Mouse (Mus musculus) C2C12 (cell line): Measurements from ENCODE around the gene Fcgrt. TPM values are rescaled to one million over a fixed set of nuclear protein-coding genes. Genes with fewer than 3 reads are reported as not detected.

ENCODE experiments used
- H3K27me3 ChIP-seq: one replicate; pipeline ENCODE4 v1.6.1; 2011; ENCODE audit not compliant: control insufficient read depth, insufficient read depth, insufficient read length
- H3K36me3 ChIP-seq: one replicate; pipeline ENCODE4 v1.6.1; 2011; ENCODE audit not compliant: control insufficient read depth, insufficient read depth
- H3K4me3 ChIP-seq: one replicate; pipeline ENCODE4 v1.5.1; 2011; ENCODE audit warnings: mild to moderate bottlenecking, control low read depth; ENCODE audit not compliant: poor library complexity, insufficient read depth, severe bottlenecking
- H3K79me2 ChIP-seq: one replicate; pipeline ENCODE4 v1.6.1; 2011; ENCODE audit not compliant: control insufficient read depth, insufficient read depth
- H3K79me3 ChIP-seq: one replicate; pipeline ENCODE4 v1.6.1; 2011; ENCODE audit warnings: low read depth, control low read depth
- H3ac ChIP-seq: one replicate; pipeline ENCODE3; 2011; ENCODE audit warnings: low read depth; ENCODE audit not compliant: control insufficient read depth, insufficient read length
- CEBPB ChIP-seq: IDR thresholded peaks from one replicate; pipeline ENCODE4 v1.6.1; 2011; ENCODE audit warnings: low read depth, mild to moderate bottlenecking, control low read depth, moderate library complexity
- CTCF ChIP-seq: IDR thresholded peaks from one replicate; pipeline ENCODE4 v1.5.1; 2011; ENCODE audit not compliant: control insufficient read depth, insufficient read depth, insufficient read length
- FOSL1 ChIP-seq: IDR thresholded peaks from one replicate; pipeline ENCODE4 v1.8.0; 2011; ENCODE audit warnings: mild to moderate bottlenecking, low read length; ENCODE audit not compliant: poor library complexity, insufficient read depth, severe bottlenecking
- MAX ChIP-seq: IDR thresholded peaks from one replicate; pipeline ENCODE4 v1.6.1; 2011; ENCODE audit warnings: mild to moderate bottlenecking, control low read depth
- MYOD1 ChIP-seq: IDR thresholded peaks from one replicate; pipeline ENCODE4 v1.6.1; 2011; ENCODE audit warnings: low read depth; ENCODE audit not compliant: control insufficient read depth, insufficient read length
- MYOG ChIP-seq: IDR thresholded peaks from one replicate; pipeline ENCODE4 v1.6.1; 2011; ENCODE audit not compliant: control insufficient read depth, insufficient read length; ENCODE audit errors: extremely low read depth
- USF1 ChIP-seq: IDR thresholded peaks from one replicate; pipeline ENCODE4 v1.6.1; 2011; ENCODE audit warnings: low read depth, mild to moderate bottlenecking, control low read depth, moderate library complexity
- polyA plus RNA-seq: library from polyadenylated mRNA; unstranded; fragments of >200 nt; fragmentation: generic; extraction: Trizol; gene quantifications from one replicate; pipeline ENCODE4 v1.2.1, GENCODE M21; 2012; ENCODE audit warnings: missing spikeins

The Fcgrt gene
- polyA plus RNA-seq, 1 experiment = 30.7 TPM

GRCm38 (mm10) chr7:45139904-45140723 lies 36.5 kb upstream of the Fcgrt start:
- H3K36me3 ChIP-seq = no peaks in the 10 kb centered on the region
- no peaks in the 10 kb centered on the region for H3K79me2 ChIP-seq
- TF ChIP-seq CEBPB (no peak), CTCF (no peak), MYOD1 (no peak), USF1 (no peak), FOSL1 (no peak), MAX (no peak), MYOG (no peak)
- no peak overlapping the region for H3ac ChIP-seq
- no peaks in the 10 kb centered on the region for H3K79me3 ChIP-seq
- no peak overlapping the region for H3K4me3 ChIP-seq
- no peaks in the 10 kb centered on the region for H3K27me3 ChIP-seq

GRCm38 (mm10) chr7:45138403-45138802 lies 34.8 kb upstream of the Fcgrt start:
- Histone ChIP-seq H3ac (no peak overlapping the region), H3K4me3 (no peak overlapping the region), H3K36me3 (no peaks in the 10 kb centered on the region), H3K79me3 (no peaks in the 10 kb centered on the region), H3K27me3 (no peaks in the 10 kb centered on the region), H3K79me2 (no peaks in the 10 kb centered on the region)
- TF ChIP-seq USF1 (no peak), MYOG (no peak), CEBPB (no peak), CTCF (no peak), MAX (no peak), FOSL1 (no peak), MYOD1 (no peak)

- Histone ChIP-seq H3K36me3 (no peaks in the 10 kb centered on the region), H3ac (no peak overlapping the region), H3K4me3 (no peak overlapping the region), H3K79me3 (no peaks in the 10 kb centered on the region), H3K79me2 (no peaks in the 10 kb centered on the region), H3K27me3 (no peaks in the 10 kb centered on the region)
- no peak for TF ChIP-seq MYOD1
- no peak for TF ChIP-seq USF1
- TF ChIP-seq FOSL1 = no peak
- no peak for TF ChIP-seq CTCF
- TF ChIP-seq CEBPB = no peak
- TF ChIP-seq MYOG = no peak
- TF ChIP-seq MAX = no peak
Measured at GRCm38 (mm10) chr7:45137171-45138006, 33.7 kb upstream of the Fcgrt start.

- H3K36me3 ChIP-seq = no peaks in the 10 kb centered on the region
- no peaks in the 10 kb centered on the region for H3K27me3 ChIP-seq
- H3K79me2 ChIP-seq = no peaks in the 10 kb centered on the region
- no peak for TF ChIP-seq MAX
- peak; percentile 95 for TF ChIP-seq CTCF
- H3ac ChIP-seq = peak within 1 kb of the TSS; percentile 76
- H3K4me3 ChIP-seq = peak within 1 kb of the TSS; percentile 34
- no peaks in the 10 kb centered on the region for H3K79me3 ChIP-seq
Measured at GRCm38 (mm10) chr7:45135993-45136567, 32.4 kb upstream of the Fcgrt start, which contains the start of the genes Gm45713 and Flt3l. TSS of gene Gm45713 (minus strand) at chr7:45136231. TSS of gene Flt3l (minus strand) at chr7:45136432.

- H3K4me3 ChIP-seq = no peak overlapping the region
- no peaks in the 10 kb centered on the region for H3K27me3 ChIP-seq
Measured at GRCm38 (mm10) chr7:45135370-45135769, 31.7 kb upstream of the Fcgrt start.

More at GRCm38 (mm10) chr7:45135370-45135769, 31.7 kb upstream of the Fcgrt start:
- H3ac ChIP-seq = no peak overlapping the region
- no peaks in the 10 kb centered on the region for H3K79me3 ChIP-seq
- no peaks in the 10 kb centered on the region for H3K79me2 ChIP-seq
- TF ChIP-seq MYOG (no peak), CEBPB (no peak), MAX (no peak), USF1 (no peak), MYOD1 (no peak), FOSL1 (no peak), CTCF (no peak)
- no peaks in the 10 kb centered on the region for H3K36me3 ChIP-seq
